Mouse (Mus musculus) midbrain, embryonic 10.5 days (tissue): Measurements from ENCODE around the gene Dennd1a. TPM values are rescaled to one million over a fixed set of nuclear protein-coding genes. Genes with fewer than 3 reads are reported as not detected.

Experiments used
- DNase-seq: peaks from one replicate; pipeline ENCODE4 v3.0.0-alpha.2; 2017; ENCODE audit warnings: low spot score
- H3K27ac ChIP-seq: fragments of 300-500 bp; sonication (generic); replicated peaks from 2 replicates; pipeline ENCODE4 v1.5.1; 2016; ENCODE audit warnings: mild to moderate bottlenecking
- H3K27me3 ChIP-seq: fragments of 300-500 bp; sonication (generic); 2 replicates; pipeline ENCODE4 v1.6.1; 2016; ENCODE audit warnings: low read depth, mild to moderate bottlenecking; ENCODE audit not compliant: poor library complexity, severe bottlenecking
- H3K36me3 ChIP-seq: fragments of 300-500 bp; sonication (generic); 2 replicates; pipeline ENCODE4 v1.6.1; 2016; ENCODE audit warnings: mild to moderate bottlenecking, moderate library complexity
- H3K4me1 ChIP-seq: fragments of 300-500 bp; sonication (generic); 2 replicates; pipeline ENCODE4 v1.6.1; 2016
- H3K4me3 ChIP-seq: fragments of 300-500 bp; sonication (generic); 2 replicates; pipeline ENCODE4 v1.5.1; 2016; ENCODE audit warnings: mild to moderate bottlenecking, moderate library complexity
- H3K9me3 ChIP-seq: fragments of 300-500 bp; sonication (generic); replicated peaks from 2 replicates; pipeline ENCODE4 v1.6.1; 2016; ENCODE audit warnings: mild to moderate bottlenecking
- WGBS: fragments of 180-500 bp; shearing (Covaris S2); methylation state at CpG from one replicate; pipeline ENCODE4 v1.1.7; 2016; 5-methylcytosine and 5-hydroxymethylcytosine counted together
- polyA plus RNA-seq: library from polyadenylated mRNA; unstranded; fragments of >200 nt; fragmentation: Nextera tagmentation; extraction: Ambion mirVana; gene quantifications from 2 replicates; pipeline ENCODE4 v1.2.1, GENCODE M21; 2016

The Dennd1a gene
- polyA plus RNA-seq, 1 experiment from 2014 or later: 10.1 TPM

DNA sequence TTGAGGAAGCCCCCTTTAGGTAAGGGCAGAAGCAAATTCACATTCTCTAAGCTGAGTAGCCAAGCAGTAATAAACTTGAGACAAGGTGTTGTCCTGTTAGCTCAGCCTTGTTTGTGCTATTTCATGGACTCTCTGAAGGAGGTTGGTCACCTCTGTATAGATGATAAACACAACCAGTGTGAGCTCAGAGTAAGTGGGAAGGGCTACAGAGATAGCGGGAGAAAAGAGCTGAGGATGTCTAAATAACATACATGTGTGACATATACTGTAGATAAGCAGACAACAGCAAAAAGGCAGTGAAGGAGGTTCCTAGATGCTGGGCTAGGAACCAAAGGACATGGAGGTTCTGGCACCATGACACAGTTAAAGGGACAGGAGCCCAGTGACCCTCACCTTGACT is 286.2 kb downstream of the Dennd1a start:
- Histone ChIP-seq H3K4me1 (peaks cover 12% of the 10 kb centered on the region; the same call in 1 of the 2 replicates), H3K27me3 (no peaks in the 10 kb centered on the region), H3K27ac (no peak overlapping the region), H3K9me3 (no peaks in the 10 kb centered on the region), H3K4me3 (no peak overlapping the region), H3K36me3 (no peaks in the 10 kb centered on the region)
- WGBS: 98% methylated on average over 1 of the region's 1 CpGs
- no peak for DNase-seq

- no peaks in the 10 kb centered on the region for H3K27me3 ChIP-seq
- H3K4me1 ChIP-seq: peaks cover 8% of the 10 kb centered on the region; the same call in 1 of the 2 replicates
- DNase-seq: no peak
- H3K27ac ChIP-seq: no peak overlapping the region
- H3K9me3 ChIP-seq: no peaks in the 10 kb centered on the region
- 34% methylated on average over 3 of the region's 3 CpGs for WGBS
- H3K36me3 ChIP-seq: no peaks in the 10 kb centered on the region
- H3K4me3 ChIP-seq: no peak overlapping the region
Measured at GRCm38 (mm10) chr2:37997966-37998365, 289.2 kb downstream of the Dennd1a start.

GRCm38 (mm10) chr2:37989091-37989490 is 298.1 kb downstream of the Dennd1a start:
- no peaks in the 10 kb centered on the region for H3K36me3 ChIP-seq
- no peaks in the 10 kb centered on the region for H3K9me3 ChIP-seq
- H3K4me3 ChIP-seq: no peak overlapping the region
- no peak for DNase-seq
- 0 out of 2 replicates have a peak, but pooled peaks cover 4% of the 10 kb centered on the region for H3K4me1 ChIP-seq
- WGBS: 88% methylated on average over 3 of the region's 3 CpGs
- 0 out of 2 replicates have a peak, but pooled peaks cover 6% of the 10 kb centered on the region for H3K27me3 ChIP-seq
- H3K27ac ChIP-seq: no peak overlapping the region

- H3K4me1 ChIP-seq: 0 out of 2 replicates have a peak, but pooled peaks cover 4% of the 10 kb centered on the region
- no peak overlapping the region for H3K27ac ChIP-seq
- H3K36me3 ChIP-seq: no peaks in the 10 kb centered on the region
- WGBS: 89% methylated on average over 1 of the region's 1 CpGs
- no peaks in the 10 kb centered on the region for H3K9me3 ChIP-seq
- DNase-seq: no peak
- H3K27me3 ChIP-seq: 0 out of 2 replicates have a peak, but pooled peaks cover 6% of the 10 kb centered on the region
- no peak overlapping the region for H3K4me3 ChIP-seq
Measured at GRCm38 (mm10) chr2:37988301-37988700, 298.9 kb downstream of the Dennd1a start.

GRCm38 (mm10) chr2:37985690-37986222 is 301.4 kb downstream of the Dennd1a start:
- 66% methylated on average over 5 of the region's 5 CpGs for WGBS
- H3K27me3 ChIP-seq: 0 out of 2 replicates have a peak, but pooled peaks cover 6% of the 10 kb centered on the region
- no peak for DNase-seq
- peaks cover 14% of the 10 kb centered on the region for H3K4me1 ChIP-seq
- H3K4me3 ChIP-seq: no peak overlapping the region
- no peaks in the 10 kb centered on the region for H3K9me3 ChIP-seq
- no peaks in the 10 kb centered on the region for H3K36me3 ChIP-seq
- no peak overlapping the region for H3K27ac ChIP-seq

- no peaks in the 10 kb centered on the region for H3K36me3 ChIP-seq
- DNase-seq: no peak
- H3K27ac ChIP-seq: no peak overlapping the region
- H3K9me3 ChIP-seq: no peaks in the 10 kb centered on the region
- peaks cover 14% of the 10 kb centered on the region for H3K4me1 ChIP-seq
- 93% methylated on average over 1 of the region's 1 CpGs for WGBS
- H3K4me3 ChIP-seq: no peak overlapping the region
- H3K27me3 ChIP-seq: 0 out of 2 replicates have a peak, but pooled peaks cover 6% of the 10 kb centered on the region
Measured at GRCm38 (mm10) chr2:37982714-37983113, 304.5 kb downstream of the Dennd1a start.

- 79% methylated on average over 15 of the region's 15 CpGs for WGBS
- Histone ChIP-seq H3K4me1 (peaks cover 15% of the 10 kb centered on the region), H3K9me3 (no peaks in the 10 kb centered on the region), H3K36me3 (no peaks in the 10 kb centered on the region), H3K4me3 (no peak overlapping the region), H3K27me3 (0 out of 2 replicates have a peak, but pooled peaks cover 6% of the 10 kb centered on the region), H3K27ac (no peak overlapping the region)
- DNase-seq: no peak
Measured at GRCm38 (mm10) chr2:37981562-37982403, 305.4 kb downstream of the Dennd1a start.

DNA sequence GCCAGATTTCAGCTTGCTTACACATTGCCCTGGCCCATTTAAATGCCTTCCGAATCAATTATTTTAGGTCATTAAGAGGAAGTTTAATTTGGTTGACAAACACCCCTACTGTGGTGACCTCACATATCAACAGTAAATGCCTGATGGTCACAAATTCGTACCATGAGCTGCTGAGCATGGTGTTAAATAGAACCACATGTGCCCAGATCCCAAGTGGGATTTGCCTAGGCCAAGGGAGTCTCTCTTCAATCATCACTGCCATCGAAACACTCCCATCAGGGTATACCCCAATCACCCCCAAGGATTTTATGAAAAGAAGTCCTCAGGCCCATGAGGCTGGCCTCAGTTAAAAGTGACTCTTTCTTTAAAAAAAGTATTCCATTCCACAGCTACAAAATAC is 313.0 kb downstream of the Dennd1a start:
- no peak for DNase-seq
- H3K4me3 ChIP-seq: no peak overlapping the region
- H3K27ac ChIP-seq: no peak overlapping the region
- no peaks in the 10 kb centered on the region for H3K36me3 ChIP-seq
- H3K9me3 ChIP-seq: no peaks in the 10 kb centered on the region
- 79% methylated on average over 3 of the region's 3 CpGs for WGBS
- H3K4me1 ChIP-seq: peaks cover 17% of the 10 kb centered on the region
- no peaks in the 10 kb centered on the region for H3K27me3 ChIP-seq

GRCm38 (mm10) chr2:37972621-37973020 is 314.6 kb downstream of the Dennd1a start:
- no peaks in the 10 kb centered on the region; the same call in 1 of the 2 replicates for H3K27me3 ChIP-seq
- peaks cover 17% of the 10 kb centered on the region for H3K4me1 ChIP-seq
- H3K9me3 ChIP-seq: no peaks in the 10 kb centered on the region
- H3K27ac ChIP-seq: no peak overlapping the region
- H3K4me3 ChIP-seq: no peak overlapping the region
- 63% methylated on average over 6 of the region's 6 CpGs for WGBS
- H3K36me3 ChIP-seq: no peaks in the 10 kb centered on the region
- no peak for DNase-seq

- Histone ChIP-seq H3K36me3 (no peaks in the 10 kb centered on the region), H3K27ac (no peak overlapping the region), H3K4me1 (peaks cover 15% of the 10 kb centered on the region), H3K27me3 (peaks cover 5% of the 10 kb centered on the region; the same call in 1 of the 2 replicates), H3K9me3 (no peaks in the 10 kb centered on the region), H3K4me3 (no peak overlapping the region)
- DNase-seq: no peak
- WGBS: 95% methylated on average over 1 of the region's 1 CpGs
Measured at GRCm38 (mm10) chr2:37971726-37972125, 315.5 kb downstream of the Dennd1a start.

GRCm38 (mm10) chr2:37969713-37970485 is 317.3 kb downstream of the Dennd1a start:
- Histone ChIP-seq H3K27ac (peak overlapping the region; percentile 76), H3K4me3 (no peak overlapping the region), H3K27me3 (peaks cover 5% of the 10 kb centered on the region; the same call in 1 of the 2 replicates), H3K4me1 (peaks cover 13% of the 10 kb centered on the region), H3K9me3 (no peaks in the 10 kb centered on the region), H3K36me3 (no peaks in the 10 kb centered on the region)
- DNase-seq: no peak
- WGBS: 54% methylated on average over 5 of the region's 5 CpGs

DNA sequence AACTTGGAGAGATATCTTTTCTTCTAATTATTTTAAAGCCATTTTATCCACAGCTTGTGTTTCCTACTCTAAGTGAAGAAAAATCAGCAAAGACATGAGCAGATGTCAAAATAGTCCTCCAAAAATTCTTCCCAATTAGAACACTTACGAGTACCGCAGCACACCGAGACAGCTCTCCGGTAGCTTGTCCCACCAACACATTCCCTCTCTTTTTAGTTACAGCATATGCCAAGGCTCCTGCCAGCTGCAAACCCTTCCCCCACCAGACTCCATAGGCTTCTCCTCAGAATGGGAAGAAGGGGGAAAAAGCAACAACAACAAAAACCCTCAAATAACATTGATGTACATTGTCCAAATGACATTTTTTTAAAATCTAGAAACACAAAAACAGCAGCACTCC is 322.7 kb downstream of the Dennd1a start:
- Histone ChIP-seq H3K36me3 (no peaks in the 10 kb centered on the region; the same call in 1 of the 2 replicates), H3K27me3 (peaks cover 12% of the 10 kb centered on the region; the same call in 1 of the 2 replicates), H3K9me3 (no peaks in the 10 kb centered on the region), H3K4me3 (no peak overlapping the region), H3K4me1 (peaks cover 13% of the 10 kb centered on the region), H3K27ac (no peak overlapping the region)
- DNase-seq: no peak
- WGBS: 91% methylated on average over 4 of the region's 4 CpGs
